Mouse (Mus musculus) C2C12 (cell line): ENCODE measurements around the gene 1600014C23Rik. TPM values are rescaled to one million over a fixed set of nuclear protein-coding genes. Genes with fewer than 3 reads are reported as not detected.

Source experiments
- H3K27me3 ChIP-seq: one replicate; pipeline ENCODE4 v1.6.1; 2011; ENCODE audit not compliant: control insufficient read depth, insufficient read depth, insufficient read length
- H3K36me3 ChIP-seq: one replicate; pipeline ENCODE4 v1.6.1; 2011; ENCODE audit not compliant: control insufficient read depth, insufficient read depth
- H3K4me3 ChIP-seq: one replicate; pipeline ENCODE4 v1.5.1; 2011; ENCODE audit warnings: mild to moderate bottlenecking, control low read depth; ENCODE audit not compliant: poor library complexity, insufficient read depth, severe bottlenecking
- H3K79me2 ChIP-seq: one replicate; pipeline ENCODE4 v1.6.1; 2011; ENCODE audit not compliant: control insufficient read depth, insufficient read depth
- H3K79me3 ChIP-seq: one replicate; pipeline ENCODE4 v1.6.1; 2011; ENCODE audit warnings: low read depth, control low read depth
- H3ac ChIP-seq: one replicate; pipeline ENCODE3; 2011; ENCODE audit warnings: low read depth; ENCODE audit not compliant: control insufficient read depth, insufficient read length
- CEBPB ChIP-seq: IDR thresholded peaks from one replicate; pipeline ENCODE4 v1.6.1; 2011; ENCODE audit warnings: low read depth, mild to moderate bottlenecking, control low read depth, moderate library complexity
- CTCF ChIP-seq: IDR thresholded peaks from one replicate; pipeline ENCODE4 v1.5.1; 2011; ENCODE audit not compliant: control insufficient read depth, insufficient read depth, insufficient read length
- FOSL1 ChIP-seq: IDR thresholded peaks from one replicate; pipeline ENCODE4 v1.8.0; 2011; ENCODE audit warnings: mild to moderate bottlenecking, low read length; ENCODE audit not compliant: poor library complexity, insufficient read depth, severe bottlenecking
- MAX ChIP-seq: IDR thresholded peaks from one replicate; pipeline ENCODE4 v1.6.1; 2011; ENCODE audit warnings: mild to moderate bottlenecking, control low read depth
- MYOD1 ChIP-seq: IDR thresholded peaks from one replicate; pipeline ENCODE4 v1.6.1; 2011; ENCODE audit warnings: low read depth; ENCODE audit not compliant: control insufficient read depth, insufficient read length
- MYOG ChIP-seq: IDR thresholded peaks from one replicate; pipeline ENCODE4 v1.6.1; 2011; ENCODE audit not compliant: control insufficient read depth, insufficient read length; ENCODE audit errors: extremely low read depth
- USF1 ChIP-seq: IDR thresholded peaks from one replicate; pipeline ENCODE4 v1.6.1; 2011; ENCODE audit warnings: low read depth, mild to moderate bottlenecking, control low read depth, moderate library complexity
- polyA plus RNA-seq: library from polyadenylated mRNA; unstranded; fragments of >200 nt; fragmentation: generic; extraction: Trizol; gene quantifications from one replicate; pipeline ENCODE4 v1.2.1, GENCODE M21; 2012; ENCODE audit warnings: missing spikeins

The 1600014C23Rik gene
- polyA plus RNA-seq, 1 experiment, result not detected

- H3K4me3 ChIP-seq, result peak overlapping the region; percentile 23
- H3K27me3 ChIP-seq, result no peaks in the 10 kb centered on the region
- peaks cover 31% of the 10 kb centered on the region for H3K36me3 ChIP-seq
- H3K79me2 ChIP-seq, result peaks cover 61% of the 10 kb centered on the region
- peak; percentile 61 for TF ChIP-seq MYOD1
- TF ChIP-seq CEBPB, result no peak
- TF ChIP-seq MYOG, result no peak
- TF ChIP-seq FOSL1, result peak; percentile 41
- no peak for TF ChIP-seq MAX
- H3ac ChIP-seq, result peak overlapping the region; percentile 4
- peaks cover 43% of the 10 kb centered on the region for H3K79me3 ChIP-seq
These were observed 38.2 kb downstream of the 1600014C23Rik start for GRCm38 (mm10) chr17:45695227-45696120.

DNA sequence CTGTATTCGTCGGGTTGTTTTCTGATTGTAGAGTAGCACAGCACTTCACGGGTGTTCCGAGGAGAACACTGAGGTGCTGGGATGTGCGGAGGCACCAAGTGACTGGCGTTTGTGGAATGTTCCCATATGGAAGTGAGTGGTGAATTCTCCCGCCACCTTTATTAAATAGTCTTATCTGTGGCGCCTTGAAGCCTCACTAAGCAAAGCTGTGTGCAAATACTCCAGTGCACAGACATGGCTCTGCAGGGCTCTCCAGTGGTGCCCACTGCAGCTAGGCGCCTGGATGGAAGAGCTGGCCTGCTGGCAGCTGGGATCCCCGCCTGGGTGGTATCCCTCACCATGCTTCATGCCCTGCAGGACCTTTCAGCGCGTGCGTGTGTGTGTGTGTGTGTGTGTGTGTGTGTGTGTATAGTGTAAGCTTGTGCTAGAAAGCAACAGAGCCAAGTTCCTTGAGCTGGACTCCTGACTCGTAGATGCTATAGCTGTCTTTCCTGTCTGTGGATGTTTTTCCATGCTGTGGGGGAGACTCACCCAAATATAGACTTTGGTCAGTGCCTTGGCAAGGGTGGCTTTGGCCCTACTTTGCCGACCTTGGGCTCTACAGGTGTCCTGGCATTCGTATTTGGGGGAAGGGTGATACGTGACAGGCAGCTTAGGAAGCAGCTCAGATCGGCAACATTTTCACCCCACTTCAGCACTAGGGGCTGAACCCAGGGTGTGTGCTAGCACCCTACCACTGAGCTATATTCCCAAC, 39.7 kb downstream of the 1600014C23Rik start:
- no peak for TF ChIP-seq CEBPB
- TF ChIP-seq USF1, result no peak
- TF ChIP-seq CTCF, result no peak
- no peak for TF ChIP-seq MYOD1
- no peak for TF ChIP-seq MAX
- TF ChIP-seq MYOG, result no peak
- TF ChIP-seq FOSL1, result no peak
- Histone ChIP-seq H3K27me3 (no peaks in the 10 kb centered on the region), H3K4me3 (no peak overlapping the region), H3ac (no peak overlapping the region), H3K79me3 (peaks cover 46% of the 10 kb centered on the region), H3K79me2 (peaks cover 75% of the 10 kb centered on the region), H3K36me3 (peaks cover 19% of the 10 kb centered on the region)

DNA sequence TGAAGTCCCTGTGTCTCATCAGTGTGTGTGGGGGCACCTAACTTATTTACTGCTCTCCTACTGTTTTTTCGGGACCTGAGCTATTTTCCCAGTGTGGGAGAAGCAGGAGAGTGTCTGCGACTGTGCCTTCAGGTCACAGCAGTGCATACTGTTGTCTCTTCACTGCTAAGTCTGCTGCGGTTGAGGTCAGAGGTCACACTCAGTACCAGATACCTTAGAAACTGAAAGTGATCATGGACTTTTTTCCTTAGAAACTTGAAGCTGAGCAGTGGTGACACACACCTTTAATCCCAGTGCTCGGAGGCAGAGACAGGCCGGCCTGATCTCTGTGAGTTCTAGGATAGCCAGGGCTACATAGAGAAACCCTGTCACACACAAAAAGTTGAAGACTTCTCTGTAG, 41.5 kb downstream of the 1600014C23Rik start:
- Histone ChIP-seq H3ac (no peak overlapping the region), H3K4me3 (no peak overlapping the region), H3K79me2 (peaks cover 88% of the 10 kb centered on the region), H3K36me3 (peaks cover 11% of the 10 kb centered on the region), H3K79me3 (peaks cover 62% of the 10 kb centered on the region), H3K27me3 (no peaks in the 10 kb centered on the region)
- no peak for TF ChIP-seq CTCF
- no peak for TF ChIP-seq MYOD1
- TF ChIP-seq MYOG, result no peak
- no peak for TF ChIP-seq MAX

DNA sequence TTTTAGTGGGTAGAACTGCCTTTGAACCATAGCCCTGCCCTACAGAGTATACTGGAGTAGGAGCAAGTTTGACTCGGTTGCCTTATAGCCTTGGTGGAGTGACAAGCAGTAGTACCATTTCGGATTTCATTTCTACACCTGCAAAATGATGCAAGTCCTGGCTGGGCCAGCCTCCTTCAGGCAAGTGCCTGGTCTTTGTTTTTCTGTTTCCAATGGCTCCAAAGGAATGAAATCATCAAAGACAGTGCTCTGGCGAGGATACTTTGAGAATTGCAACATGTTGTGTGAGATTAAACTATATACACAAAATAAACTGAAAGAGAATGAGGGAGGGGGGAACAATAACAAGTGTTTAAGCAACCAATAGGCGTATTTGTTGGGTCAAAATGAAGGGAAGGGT, 43.6 kb downstream of the 1600014C23Rik start:
- no peaks in the 10 kb centered on the region for H3K27me3 ChIP-seq
- H3K4me3 ChIP-seq, result no peak overlapping the region
- peaks cover 64% of the 10 kb centered on the region for H3K79me3 ChIP-seq
- peaks cover 97% of the 10 kb centered on the region for H3K79me2 ChIP-seq
- no peaks in the 10 kb centered on the region for H3K36me3 ChIP-seq
- no peak overlapping the region for H3ac ChIP-seq
- TF ChIP-seq MYOG (no peak), FOSL1 (no peak), MYOD1 (no peak)

DNA sequence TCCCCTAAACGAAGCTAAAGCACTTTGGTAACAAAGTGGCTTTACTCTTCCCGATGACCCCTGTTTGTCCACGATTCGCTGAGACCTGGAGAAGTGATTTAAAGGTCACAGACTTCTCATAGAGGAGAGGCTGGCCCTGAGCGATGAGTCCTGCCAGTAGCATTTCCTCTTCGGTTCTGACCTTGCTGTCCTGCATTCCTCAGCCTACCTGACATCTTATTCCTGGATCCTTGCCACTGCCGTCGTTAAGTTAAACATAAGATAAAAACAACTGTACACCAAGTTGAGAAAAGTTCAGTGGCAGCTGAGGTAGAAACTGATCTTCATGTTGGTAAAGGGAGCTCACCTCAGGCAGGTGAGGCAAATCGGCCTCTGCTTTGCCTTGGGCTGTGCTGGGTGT, 44.5 kb downstream of the 1600014C23Rik start:
- H3K27me3 ChIP-seq, result no peaks in the 10 kb centered on the region
- peaks cover 99% of the 10 kb centered on the region for H3K79me2 ChIP-seq
- peaks cover 69% of the 10 kb centered on the region for H3K79me3 ChIP-seq
- no peaks in the 10 kb centered on the region for H3K36me3 ChIP-seq
- H3ac ChIP-seq, result no peak overlapping the region
- H3K4me3 ChIP-seq, result no peak overlapping the region
- no peak for TF ChIP-seq USF1
- no peak for TF ChIP-seq MAX
- no peak for TF ChIP-seq MYOD1
- no peak for TF ChIP-seq CTCF
- TF ChIP-seq CEBPB, result no peak
- TF ChIP-seq FOSL1, result no peak
- TF ChIP-seq MYOG, result no peak

- Histone ChIP-seq H3K27me3 (no peaks in the 10 kb centered on the region), H3K79me2 (peaks cover 99% of the 10 kb centered on the region), H3ac (peak within 1 kb of the TSS; percentile 99), H3K4me3 (peak within 1 kb of the TSS; percentile 68), H3K79me3 (peaks cover 70% of the 10 kb centered on the region), H3K36me3 (no peaks in the 10 kb centered on the region)
- TF ChIP-seq CEBPB, result no peak
- no peak for TF ChIP-seq FOSL1
These were observed 46.9 kb downstream of the 1600014C23Rik start, which contains the start of gene Tmem63b for GRCm38 (mm10) chr17:45686716-45687115. Gene Tmem63b (minus strand): TSS chr17:45686905.
